Mouse (Mus musculus): ENCODE results near the gene Tram2. TPM values are rescaled to one million over a fixed set of nuclear protein-coding genes. Genes with fewer than 3 reads are reported as not detected.

Gene Tram2
- total and polyA plus RNA-seq, 3 experiments: 0.54 to 2.9 TPM; not detected in 1

DNA sequence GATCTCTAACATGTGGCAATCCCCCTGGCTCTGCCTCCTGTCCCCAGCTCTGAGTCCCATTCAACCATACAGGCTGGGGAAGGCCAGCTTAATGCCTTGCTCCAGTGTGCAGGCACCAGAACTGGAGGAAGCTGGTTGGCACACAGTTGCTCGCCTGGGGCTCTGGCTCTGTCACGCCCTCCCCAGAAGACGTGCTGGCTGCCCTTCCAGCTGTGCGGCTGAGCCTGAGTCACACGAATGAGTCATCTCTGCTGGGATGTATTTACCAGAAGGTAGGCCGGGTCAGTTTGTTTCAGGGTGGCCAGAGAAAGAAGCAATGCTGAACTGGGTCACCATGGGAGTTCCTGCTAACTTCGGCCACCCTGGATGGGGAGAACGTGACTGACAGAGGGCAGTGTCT lies 64.6 kb downstream of the Tram2 start:
- DNase-seq (ENCODE audit: low read depth, low spot score): peak; percentile 29
- no peak for TF ChIP-seq SMC3 (IDR thresholded peaks at IDR 0.05; ENCODE audit: low read depth, low read length)
- TF ChIP-seq ELF1 (IDR thresholded peaks at IDR 0.05; ENCODE audit: low read depth, low read length): no peak
- no peak for TF ChIP-seq TAL1 (IDR thresholded peaks at IDR 0.05; ENCODE audit: low read length)
- TF ChIP-seq NELFE (IDR thresholded peaks at IDR 0.05; ENCODE audit: low read depth, low read length): no peak
- TF ChIP-seq ZKSCAN1 (IDR thresholded peaks at IDR 0.05; ENCODE audit: low read depth, low read length): no peak
- TF ChIP-seq EP300 (IDR thresholded peaks at IDR 0.05; ENCODE audit: low read depth in 1 of 2, low read length in 2 of 2): no peak
- TF ChIP-seq CTCF (IDR thresholded peaks at IDR 0.05 in 2 of 3, conservative IDR thresholded peaks at IDR 0.05 in 1 of 3; ENCODE audit: control insufficient read depth in 1 of 3, insufficient read depth in 1 of 3, low read depth in 2 of 3, low read length in 3 of 3, poor library complexity in 1 of 3, severe bottlenecking in 1 of 3): no peak
- Histone ChIP-seq H3K4me1 (ENCODE audit: control insufficient read depth in 1 of 2, insufficient read depth in 2 of 2, low read length in 2 of 2) (no peaks in the 10 kb centered on the region), H3K27me3 (ENCODE audit: control insufficient read depth in 1 of 2, insufficient read depth in 2 of 2, low read length in 2 of 2) (no peaks in the 10 kb centered on the region), H3K79me2 (ENCODE audit: control insufficient read depth, insufficient read depth, low read length, poor library complexity) (no peaks in the 10 kb centered on the region), H3K9me3 (replicated peaks; ENCODE audit: insufficient read depth, low read length) (no peaks in the 10 kb centered on the region), H3K36me3 (ENCODE audit: control insufficient read depth in 1 of 2, insufficient read depth in 2 of 2, low read length in 2 of 2) (no peaks in the 10 kb centered on the region), H3K9ac (ENCODE audit: control insufficient read depth, low read depth, low read length, poor library complexity, severe bottlenecking) (no peak overlapping the region), H3K27ac (ENCODE audit: control insufficient read depth, low read depth, low read length) (no peak overlapping the region), H3K4me3 (ENCODE audit: control insufficient read depth in 1 of 2, insufficient read depth in 1 of 2, low read depth in 2 of 2, low read length in 2 of 2) (no peak overlapping the region)

- no peaks in the 10 kb centered on the region for H3K9me3 ChIP-seq (replicated peaks; ENCODE audit: insufficient read depth, low read length)
- H3K9ac ChIP-seq (ENCODE audit: control insufficient read depth, low read depth, low read length, poor library complexity, severe bottlenecking): no peak overlapping the region
- H3K27me3 ChIP-seq (ENCODE audit: control insufficient read depth in 1 of 2, insufficient read depth in 2 of 2, low read length in 2 of 2): no peaks in the 10 kb centered on the region
- no peak overlapping the region for H3K27ac ChIP-seq (ENCODE audit: control insufficient read depth, low read depth, low read length)
- H3K79me2 ChIP-seq (ENCODE audit: control insufficient read depth, insufficient read depth, low read length, poor library complexity): no peaks in the 10 kb centered on the region
- H3K4me1 ChIP-seq (ENCODE audit: control insufficient read depth in 1 of 2, insufficient read depth in 2 of 2, low read length in 2 of 2): no peaks in the 10 kb centered on the region
- no peak for DNase-seq (ENCODE audit: low read depth, low spot score)
- H3K36me3 ChIP-seq (ENCODE audit: control insufficient read depth in 1 of 2, insufficient read depth in 2 of 2, low read length in 2 of 2): no peaks in the 10 kb centered on the region
- TF ChIP-seq ELF1 (IDR thresholded peaks at IDR 0.05; ENCODE audit: low read depth, low read length) (no peak), MAX (IDR thresholded peaks at IDR 0.05; ENCODE audit: low read length) (no peak), ZMIZ1 (IDR thresholded peaks at IDR 0.05; ENCODE audit: low read depth, low read length) (no peak), CTCF (IDR thresholded peaks at IDR 0.05 in 2 of 3, conservative IDR thresholded peaks at IDR 0.05 in 1 of 3; ENCODE audit: control insufficient read depth in 1 of 3, insufficient read depth in 1 of 3, low read depth in 2 of 3, low read length in 3 of 3, poor library complexity in 1 of 3, severe bottlenecking in 1 of 3) (no peak), CHD2 (IDR thresholded peaks at IDR 0.05; ENCODE audit: low read length) (no peak), SMC3 (IDR thresholded peaks at IDR 0.05; ENCODE audit: low read depth, low read length) (no peak), NELFE (IDR thresholded peaks at IDR 0.05; ENCODE audit: low read depth, low read length) (no peak), ZNF384 (IDR thresholded peaks at IDR 0.05; ENCODE audit: low read depth, low read length) (no peak), MXI1 (IDR thresholded peaks at IDR 0.05; ENCODE audit: low read depth, low read length) (no peak), KAT2A (conservative IDR thresholded peaks at IDR 0.05; ENCODE audit: low read depth, low read length) (no peak), USF1 (IDR thresholded peaks at IDR 0.05; ENCODE audit: low read depth, low read length) (no peak), CHD1 (IDR thresholded peaks at IDR 0.05; ENCODE audit: low read depth, low read length) (no peak)
- H3K4me3 ChIP-seq (ENCODE audit: control insufficient read depth in 1 of 2, insufficient read depth in 1 of 2, low read depth in 2 of 2, low read length in 2 of 2): no peak overlapping the region
Measured at GRCm38 (mm10) chr1:21010282-21010800, 68.7 kb downstream of the Tram2 start.

Measured in MEL (cell line).